Mouse (Mus musculus) heart, embryonic 14.5 days (tissue): ENCODE results near the gene Slc2a2. TPM values are rescaled to one million over a fixed set of nuclear protein-coding genes. Genes with fewer than 3 reads are reported as not detected.
"Not testable (repeated sequence)": the region's sequence is repeated elsewhere in the genome, so short reads cannot be mapped to it uniquely, and the experiment has no call there.

Source experiments
- ATAC-seq: fragments of 200-750 bp; cut with Nextera tagmentation; 2 replicates; pipeline ENCODE4 v1.8.0; 2017; ENCODE audit warnings: low read depth, moderate TSS enrichment; ENCODE audit not compliant: insufficient number of reproducible peaks, insufficient read depth, low FRiP score
- H3K27ac ChIP-seq, 2 experiments: fragments of 200-500 bp in 1 of 2; fragments of 300-500 bp in 1 of 2; sonication (generic) in 1 of 2; replicated peaks in 1 of 2; 2 replicates each; pipeline ENCODE4 v1.5.1; 2012 to 2014; ENCODE audit warnings: low read depth in 2 of 2, low read length in 2 of 2, control low read depth in 1 of 2, mild to moderate bottlenecking in 1 of 2, mixed read lengths in 1 of 2; ENCODE audit not compliant: control insufficient read depth in 1 of 2, insufficient read depth in 1 of 2
- H3K27me3 ChIP-seq: fragments of 300-500 bp; sonication (generic); 2 replicates; pipeline ENCODE4 v1.6.1; 2014; ENCODE audit warnings: mild to moderate bottlenecking, low read length, control low read depth; ENCODE audit not compliant: control insufficient read depth, insufficient read depth
- H3K36me3 ChIP-seq: fragments of 300-500 bp; sonication (generic); 2 replicates; pipeline ENCODE4 v1.6.1; 2014; ENCODE audit warnings: mild to moderate bottlenecking, control low read depth, low read length, mixed read lengths; ENCODE audit not compliant: control insufficient read depth, insufficient read depth
- H3K4me1 ChIP-seq, 2 experiments: fragments of 200-500 bp in 1 of 2; fragments of 300-500 bp in 1 of 2; sonication (generic) in 1 of 2; 2 replicates each; pipeline ENCODE4 v1.6.1; 2012 to 2014; ENCODE audit warnings: low read length in 2 of 2, control low read depth in 1 of 2, mixed read lengths in 1 of 2; ENCODE audit not compliant: control insufficient read depth in 2 of 2, insufficient read depth in 2 of 2
- H3K4me2 ChIP-seq: fragments of 300-500 bp; sonication (generic); 2 replicates; pipeline ENCODE4 v1.6.1; 2014; ENCODE audit warnings: mild to moderate bottlenecking, low read length
- H3K4me3 ChIP-seq, 2 experiments: fragments of 200-500 bp in 1 of 2; fragments of 300-500 bp in 1 of 2; sonication (generic) in 1 of 2; 2 replicates each; pipeline ENCODE4 v1.5.1; 2012 to 2014; ENCODE audit warnings: low read length in 2 of 2, mild to moderate bottlenecking in 2 of 2, control low read depth in 1 of 2, low read depth in 1 of 2, moderate library complexity in 1 of 2; ENCODE audit not compliant: control insufficient read depth in 1 of 2, insufficient read depth in 1 of 2
- H3K9ac ChIP-seq: fragments of 300-500 bp; sonication (generic); 2 replicates; pipeline ENCODE4 v1.6.1; 2014; ENCODE audit warnings: mild to moderate bottlenecking, low read length
- H3K9me3 ChIP-seq: fragments of 300-500 bp; sonication (generic); 2 replicates; pipeline ENCODE4 v1.6.1; 2016; ENCODE audit warnings: low read length, control low read depth; ENCODE audit not compliant: control insufficient read depth
- WGBS: fragments of 180-500 bp; shearing (Covaris S2); extraction: QIAGEN DNeasy Blood & Tissue Kit; methylation state at CpG from one replicate; pipeline ENCODE4 v1.1.7; 2014; 5-methylcytosine and 5-hydroxymethylcytosine counted together
- polyA plus RNA-seq: library from polyadenylated mRNA; unstranded; fragments of >200 nt; fragmentation: Nextera tagmentation; extraction: Ambion mirVana; gene quantifications from 2 replicates; pipeline ENCODE4 v1.2.1, GENCODE M21; 2014

Gene Slc2a2
- polyA plus RNA-seq, 1 experiment from 2014 or later = not detected

- ATAC-seq = no peak
- 86% methylated on average over 8 of the region's 8 CpGs for WGBS
- Histone ChIP-seq H3K4me1 (no peaks in the 10 kb centered on the region), H3K4me3 (no peak overlapping the region), H3K9me3 (no peaks in the 10 kb centered on the region), H3K4me2 (no peak overlapping the region), H3K27me3 (0 out of 2 replicates have a peak, but pooled peaks cover 2% of the 10 kb centered on the region), H3K27ac (no peak overlapping the region), H3K36me3 (no peaks in the 10 kb centered on the region), H3K9ac (no peak overlapping the region)
These were observed 63.6 kb downstream of the Slc2a2 start for GRCm38 (mm10) chr3:28761225-28761789.

- no peaks in the 10 kb centered on the region for H3K27me3 ChIP-seq
- no peak overlapping the region for H3K4me3 ChIP-seq
- H3K9ac ChIP-seq = no peak overlapping the region
- H3K4me1 ChIP-seq = no peaks in the 10 kb centered on the region
- no peaks in the 10 kb centered on the region for H3K36me3 ChIP-seq
- ATAC-seq = no peak
- WGBS = 69% methylated on average over 4 of the region's 4 CpGs
- no peaks in the 10 kb centered on the region for H3K9me3 ChIP-seq
- no peak overlapping the region for H3K27ac ChIP-seq
- no peak overlapping the region for H3K4me2 ChIP-seq
These were observed 69.2 kb downstream of the Slc2a2 start for GRCm38 (mm10) chr3:28766935-28767334.

- Histone ChIP-seq H3K4me2 (no peak overlapping the region), H3K27me3 (no peaks in the 10 kb centered on the region), H3K27ac (no peak overlapping the region), H3K9me3 (no peaks in the 10 kb centered on the region), H3K4me1 (no peaks in the 10 kb centered on the region), H3K36me3 (no peaks in the 10 kb centered on the region), H3K4me3 (no peak overlapping the region), H3K9ac (no peak overlapping the region)
- WGBS = 81% methylated on average over 3 of the region's 3 CpGs
- ATAC-seq = no peak
These were observed 70.5 kb downstream of the Slc2a2 start for GRCm38 (mm10) chr3:28768222-28768621.

GRCm38 (mm10) chr3:28772919-28773318, 75.2 kb downstream of the Slc2a2 start:
- 59% methylated on average over 4 of the region's 4 CpGs for WGBS
- ATAC-seq, H3K27ac ChIP-seq, H3K9me3 ChIP-seq, H3K4me1 ChIP-seq, H3K4me2 ChIP-seq, H3K36me3 ChIP-seq, H3K27me3 ChIP-seq, H3K4me3 ChIP-seq, H3K9ac ChIP-seq: not testable (repeated sequence)

GRCm38 (mm10) chr3:28775361-28775760, 77.7 kb downstream of the Slc2a2 start:
- no peaks in the 10 kb centered on the region for H3K36me3 ChIP-seq
- H3K4me1 ChIP-seq = no peaks in the 10 kb centered on the region
- no peak overlapping the region for H3K27ac ChIP-seq
- no peak overlapping the region for H3K4me2 ChIP-seq
- WGBS = 42% methylated on average over 7 of the region's 7 CpGs
- no peaks in the 10 kb centered on the region for H3K27me3 ChIP-seq
- no peaks in the 10 kb centered on the region for H3K9me3 ChIP-seq
- no peak overlapping the region for H3K4me3 ChIP-seq
- no peak overlapping the region for H3K9ac ChIP-seq
- ATAC-seq = no peak

GRCm38 (mm10) chr3:28775958-28776357, 78.3 kb downstream of the Slc2a2 start:
- Histone ChIP-seq H3K27ac (no peak overlapping the region), H3K4me1 (peaks cover 0 to 3% of the 10 kb centered on the region in 2 experiments; a peak in 1 of 4 replicates), H3K9me3 (no peaks in the 10 kb centered on the region), H3K36me3 (no peaks in the 10 kb centered on the region), H3K27me3 (no peaks in the 10 kb centered on the region), H3K4me2 (no peak overlapping the region), H3K9ac (no peak overlapping the region), H3K4me3 (no peak overlapping the region)
- WGBS = 17% methylated on average over 1 of the region's 1 CpGs
- ATAC-seq = no peak

- H3K4me3 ChIP-seq = no peak overlapping the region
- peaks cover 0 to 3% of the 10 kb centered on the region in 2 experiments; a peak in 1 of 4 replicates for H3K4me1 ChIP-seq
- WGBS = 57% methylated on average over 1 of the region's 1 CpGs
- H3K27me3 ChIP-seq = no peaks in the 10 kb centered on the region
- H3K4me2 ChIP-seq = no peak overlapping the region
- no peak overlapping the region for H3K9ac ChIP-seq
- no peak; the same call in 1 of the 2 replicates for ATAC-seq
- H3K27ac ChIP-seq = no peak overlapping the region
- H3K36me3 ChIP-seq = no peaks in the 10 kb centered on the region
- H3K9me3 ChIP-seq = no peaks in the 10 kb centered on the region
These were observed 78.8 kb downstream of the Slc2a2 start for GRCm38 (mm10) chr3:28776491-28776890.

- 77% methylated on average over 9 of the region's 9 CpGs for WGBS
- Histone ChIP-seq H3K9me3 (no peaks in the 10 kb centered on the region), H3K27ac (no peak overlapping the region), H3K4me1 (peaks cover 5% of the 10 kb centered on the region in 2 experiments), H3K4me2 (peak overlapping the region; percentile 97), H3K9ac (no peak overlapping the region), H3K27me3 (no peaks in the 10 kb centered on the region), H3K36me3 (0 out of 2 replicates have a peak, but pooled peaks cover 7% of the 10 kb centered on the region), H3K4me3 (peak overlapping the region; percentile 63 to 81; a peak in 2 of 4 replicates)
- ATAC-seq = no peak
These were observed 82.8 kb downstream of the Slc2a2 start for GRCm38 (mm10) chr3:28780511-28780910.
